Mouse (Mus musculus) embryonic fibroblast, embryonic 13.5 days (primary cell): ENCODE measurements around the gene Scd4.
A peak's percentile ranks its signal among the peaks of the same experiment; 100 is the strongest.

Experiments used
- CTCF ChIP-seq: IDR thresholded peaks from 2 replicates; pipeline ENCODE4 v1.5.1; 2011; ENCODE audit warnings: mild to moderate bottlenecking, control low read depth, low read length, moderate library complexity, borderline replicate concordance; ENCODE audit not compliant: insufficient read depth
- POLR2A ChIP-seq: IDR thresholded peaks from 2 replicates; pipeline ENCODE4 v1.6.1; 2011; ENCODE audit warnings: low read depth, mild to moderate bottlenecking, control low read depth, low read length, moderate library complexity

DNA sequence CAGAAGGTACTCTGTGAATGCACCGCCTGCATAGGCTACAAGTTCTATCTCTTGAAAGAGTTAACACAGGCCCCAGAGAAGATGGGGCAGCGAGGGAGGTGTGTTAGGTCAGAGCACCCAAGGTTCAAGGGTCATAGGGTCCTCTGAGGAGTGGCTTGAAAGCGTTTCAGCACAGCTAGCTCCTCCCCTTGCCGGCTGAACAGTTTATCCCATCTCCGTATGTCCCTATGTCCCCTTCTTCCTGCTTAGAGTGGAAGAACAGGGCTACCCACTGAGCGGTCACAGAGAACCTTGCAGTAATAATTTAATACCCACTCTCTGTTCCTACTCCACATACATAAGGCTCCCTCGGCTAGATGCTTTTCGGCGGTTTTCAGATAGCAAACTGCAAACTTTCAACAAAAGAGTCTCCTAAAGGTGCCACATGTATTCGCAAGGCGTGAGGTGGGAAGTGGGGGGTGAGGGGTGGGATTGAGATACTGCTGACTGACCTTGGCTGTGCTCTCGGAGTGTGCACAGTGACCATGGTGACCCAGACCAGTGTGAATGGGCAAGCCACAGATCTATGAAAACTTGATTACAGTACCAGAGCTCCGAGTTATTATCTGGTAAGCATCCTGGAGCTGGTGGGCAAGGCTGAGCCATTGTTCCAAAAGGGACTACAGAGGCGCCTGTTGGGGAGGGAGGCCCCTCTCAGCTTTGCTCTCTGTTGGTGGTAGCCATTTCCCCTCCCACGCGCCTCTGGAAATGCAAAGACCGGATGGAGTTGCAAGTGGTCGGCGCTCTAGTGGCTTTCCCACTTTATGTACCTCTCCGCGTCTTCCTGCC, 39.7 kb upstream of the Scd4 start, which contains the start of gene Scd2:
- TF ChIP-seq POLR2A: peak; percentile 49; the same call in 1 of the 2 replicates
- no peak for TF ChIP-seq CTCF
